Mouse (Mus musculus) spleen, adult 2 months (tissue): ENCODE results near the gene Iyd.

ENCODE experiments used
- CTCF ChIP-seq: fragments of 200-500 bp; IDR thresholded peaks from 2 replicates; pipeline ENCODE4 v1.5.1; 2011; ENCODE audit warnings: mild to moderate bottlenecking, inconsistent platforms; ENCODE audit not compliant: insufficient read depth, insufficient read length, insufficient replicate concordance; ENCODE audit errors: extremely low read depth
- POLR2A ChIP-seq: fragments of 200-500 bp; IDR thresholded peaks from 2 replicates; pipeline ENCODE4 v1.6.1; 2011; ENCODE audit warnings: low read depth, low read length, inconsistent platforms

GRCm38 (mm10) chr10:3596697-3597096 is 56.7 kb downstream of the Iyd start:
- TF ChIP-seq POLR2A (no peak), CTCF (no peak)
